Mouse (Mus musculus) frontal cortex, adult 2 months (tissue): ENCODE results near the gene Il21r. TPM values are rescaled to one million over a fixed set of nuclear protein-coding genes. Genes with fewer than 3 reads are reported as not detected.

Experiments used
- DNase-seq, 2 experiments: peaks; one replicate each; pipeline ENCODE4 v3.0.0; 2022; ENCODE audit warnings: low spot score in 1 of 2; ENCODE audit errors: extremely low spot score in 1 of 2
- polyA plus RNA-seq: library from polyadenylated mRNA; depleted of rRNA; stranded (reverse); fragments of >200 nt; gene quantifications from 2 replicates; pipeline ENCODE4 v1.2.3, GENCODE M21; 2012

Gene Il21r
- polyA plus RNA-seq, 1 experiment, result 1.5 TPM

DNA sequence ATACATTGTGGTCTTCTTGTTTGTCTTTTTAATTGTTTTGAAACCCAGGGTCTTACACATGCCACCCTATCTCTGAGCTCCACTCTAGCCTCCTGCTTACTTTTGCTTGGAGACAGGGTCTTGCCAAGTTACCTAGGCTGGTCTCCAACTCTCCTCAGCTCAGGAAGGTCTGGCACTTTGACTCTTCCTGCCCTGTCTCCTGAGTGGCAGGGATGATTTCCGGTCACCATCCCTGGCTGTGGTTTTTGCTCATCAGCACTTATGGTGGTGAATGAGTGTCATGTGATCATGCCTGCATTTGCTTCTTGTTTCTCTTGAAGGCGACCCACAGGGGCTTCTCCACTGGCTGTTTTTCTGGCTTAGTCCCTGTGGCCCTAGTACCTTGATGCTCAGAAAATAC is 29.4 kb upstream of the Il21r start:
- no peak for DNase-seq

DNA sequence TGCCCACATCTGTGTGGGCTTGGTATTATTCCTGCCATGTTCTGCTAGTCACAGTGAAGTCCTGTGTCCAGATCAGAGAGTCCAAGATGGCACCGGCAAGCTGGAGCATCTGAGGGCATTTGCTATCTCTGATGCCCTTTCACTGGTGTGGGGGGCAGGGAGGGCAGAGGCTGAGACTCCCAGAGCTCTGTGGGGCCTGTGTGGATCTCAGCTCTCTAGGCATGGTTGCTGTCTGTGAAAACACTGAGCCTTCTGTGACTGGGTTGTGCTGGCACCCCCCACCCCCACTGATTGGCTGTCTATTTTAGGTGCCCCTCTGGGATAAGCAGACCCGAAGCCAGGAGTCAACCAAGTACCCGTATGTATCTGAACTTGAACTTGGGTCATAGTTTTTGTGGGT is 28.4 kb upstream of the Il21r start:
- DNase-seq, result no peak

DNA sequence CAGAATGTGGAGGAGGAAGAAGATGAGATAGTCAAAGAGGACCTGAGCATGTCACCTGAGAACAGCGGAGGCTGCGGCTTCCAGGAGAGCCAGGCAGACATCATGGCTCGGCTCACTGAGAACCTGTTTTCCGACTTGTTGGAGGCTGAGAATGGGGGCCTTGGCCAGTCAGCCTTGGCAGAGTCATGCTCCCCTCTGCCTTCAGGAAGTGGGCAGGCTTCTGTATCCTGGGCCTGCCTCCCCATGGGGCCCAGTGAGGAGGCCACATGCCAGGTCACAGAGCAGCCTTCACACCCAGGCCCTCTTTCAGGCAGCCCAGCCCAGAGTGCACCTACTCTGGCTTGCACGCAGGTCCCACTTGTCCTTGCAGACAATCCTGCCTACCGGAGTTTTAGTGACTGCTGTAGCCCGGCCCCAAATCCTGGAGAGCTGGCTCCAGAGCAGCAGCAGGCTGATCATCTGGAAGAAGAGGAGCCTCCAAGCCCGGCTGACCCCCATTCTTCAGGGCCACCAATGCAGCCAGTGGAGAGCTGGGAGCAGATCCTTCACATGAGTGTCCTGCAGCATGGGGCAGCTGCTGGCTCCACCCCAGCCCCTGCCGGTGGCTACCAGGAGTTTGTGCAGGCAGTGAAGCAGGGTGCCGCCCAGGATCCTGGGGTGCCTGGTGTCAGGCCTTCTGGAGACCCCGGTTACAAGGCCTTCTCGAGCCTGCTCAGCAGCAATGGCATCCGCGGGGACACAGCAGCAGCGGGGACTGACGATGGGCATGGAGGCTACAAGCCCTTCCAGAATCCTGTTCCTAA is 27.3 kb upstream of the Il21r start:
- DNase-seq, result no peak

DNA sequence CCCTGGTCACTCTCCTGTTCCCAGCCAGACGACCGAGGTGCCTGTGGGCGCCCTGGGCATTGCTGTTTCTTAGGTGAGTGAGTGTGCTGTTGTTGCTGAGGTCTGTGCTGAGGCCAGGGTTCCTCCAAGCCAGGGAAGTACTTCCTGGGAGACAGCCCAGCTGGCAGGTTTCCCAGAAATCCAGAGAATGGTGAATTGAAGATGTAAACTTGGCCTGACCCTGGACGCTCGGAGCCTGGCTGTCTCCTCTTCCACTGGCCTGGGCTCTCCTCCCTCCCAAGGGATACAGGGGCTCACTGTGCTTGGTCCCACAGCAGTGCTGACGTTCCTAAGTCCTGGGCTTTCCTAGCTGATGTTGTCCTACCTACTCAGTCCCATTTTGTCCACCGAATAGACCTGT is 26.2 kb upstream of the Il21r start:
- no peak for DNase-seq

GRCm38 (mm10) chr7:125577486-125578088 is 25.6 kb upstream of the Il21r start:
- no peak for DNase-seq

GRCm38 (mm10) chr7:125578106-125578505 is 25.1 kb upstream of the Il21r start:
- DNase-seq, result no peak

DNA sequence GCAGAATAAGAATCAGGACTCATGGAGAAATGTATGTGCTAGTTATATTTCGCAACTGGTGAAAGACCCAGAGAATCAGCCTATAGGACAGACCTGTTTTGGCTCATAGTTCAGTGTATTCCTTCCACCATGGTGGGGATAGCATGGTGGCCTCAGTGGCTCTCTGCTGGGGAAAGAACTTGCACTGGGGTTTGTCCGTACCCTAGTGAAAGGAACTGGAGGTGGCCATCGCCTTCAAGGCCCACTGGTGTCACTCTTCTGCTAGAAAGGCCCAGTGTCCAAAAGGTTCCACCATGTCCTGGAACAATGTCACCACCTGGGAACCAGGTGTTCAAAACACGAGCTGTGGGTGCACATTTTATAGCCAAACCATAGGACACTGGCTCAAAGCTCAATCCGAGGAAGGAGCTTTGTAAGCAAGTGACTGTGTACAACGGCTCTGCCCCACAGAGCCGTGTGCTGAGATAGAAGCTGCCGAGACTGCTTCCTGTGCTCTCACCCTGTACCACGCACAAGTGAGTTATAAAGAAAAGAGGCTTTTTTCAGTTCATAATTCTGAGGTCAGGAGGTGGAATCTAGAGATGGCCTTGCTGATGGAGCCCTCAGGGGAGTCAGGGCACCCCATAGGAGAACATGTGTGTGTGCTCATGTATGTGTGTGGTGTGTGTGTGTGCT is 23.5 kb upstream of the Il21r start:
- DNase-seq, result no peak

DNA sequence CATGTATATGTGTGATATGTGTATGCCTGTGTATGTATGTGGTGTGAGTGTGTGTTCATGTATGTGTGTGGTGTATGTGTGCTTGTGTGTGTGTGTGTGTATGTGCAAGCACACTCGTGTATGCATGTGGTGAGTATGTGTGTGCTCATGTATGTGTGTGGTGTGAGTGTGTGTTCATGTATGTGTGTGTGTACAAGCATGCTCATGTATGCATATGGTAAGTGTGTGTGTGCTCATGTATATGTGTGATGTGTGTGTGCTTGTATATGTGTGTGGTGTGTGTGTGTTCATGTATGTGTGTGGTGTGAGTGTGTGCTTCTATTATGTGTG is 23.0 kb upstream of the Il21r start:
- no peak for DNase-seq

DNA sequence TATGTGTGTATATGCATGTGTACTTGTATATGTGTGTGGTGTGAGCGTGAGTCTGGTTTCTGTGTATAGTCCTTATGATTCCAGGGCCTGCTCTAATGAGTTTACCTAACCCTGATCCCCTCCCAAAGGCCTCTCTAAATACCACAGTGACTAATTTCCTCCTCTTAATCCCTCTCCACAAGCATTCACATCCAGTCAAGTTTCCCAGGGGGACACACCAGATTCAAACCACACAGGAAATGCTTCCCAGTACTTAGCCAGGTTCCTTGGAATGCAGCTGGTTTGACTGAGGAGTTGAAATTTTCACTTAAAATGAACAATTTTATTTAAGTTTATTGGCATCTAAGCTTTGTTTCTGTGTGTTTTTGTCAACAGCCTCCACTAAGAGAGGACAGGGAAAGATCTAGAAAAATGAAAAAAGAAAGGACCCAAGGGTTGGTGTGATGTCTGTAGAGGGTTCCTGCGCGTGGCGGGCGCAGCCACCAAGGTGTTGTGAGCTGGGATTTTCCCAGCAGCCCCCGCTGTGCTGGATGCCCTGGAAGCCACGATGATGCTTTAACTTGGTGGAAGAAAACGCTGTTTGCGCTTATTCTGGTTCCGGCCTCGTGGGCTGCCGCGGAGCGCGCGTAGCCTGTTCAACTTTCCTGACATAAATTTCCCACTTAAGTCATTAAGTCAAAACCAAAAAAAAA is 22.5 kb upstream of the Il21r start:
- DNase-seq, result peak in 1 of 2 experiments; percentile 40

- DNase-seq, result peak; percentile 69 to 94
Observed at GRCm38 (mm10) chr7:125581317-125581672, 21.9 kb upstream of the Il21r start.

GRCm38 (mm10) chr7:125583325-125584004 is 19.8 kb upstream of the Il21r start:
- DNase-seq, result no peak

GRCm38 (mm10) chr7:125584005-125584369 is 19.2 kb upstream of the Il21r start:
- DNase-seq, result no peak

- no peak for DNase-seq
Observed at GRCm38 (mm10) chr7:125586355-125586754, 16.9 kb upstream of the Il21r start.

DNA sequence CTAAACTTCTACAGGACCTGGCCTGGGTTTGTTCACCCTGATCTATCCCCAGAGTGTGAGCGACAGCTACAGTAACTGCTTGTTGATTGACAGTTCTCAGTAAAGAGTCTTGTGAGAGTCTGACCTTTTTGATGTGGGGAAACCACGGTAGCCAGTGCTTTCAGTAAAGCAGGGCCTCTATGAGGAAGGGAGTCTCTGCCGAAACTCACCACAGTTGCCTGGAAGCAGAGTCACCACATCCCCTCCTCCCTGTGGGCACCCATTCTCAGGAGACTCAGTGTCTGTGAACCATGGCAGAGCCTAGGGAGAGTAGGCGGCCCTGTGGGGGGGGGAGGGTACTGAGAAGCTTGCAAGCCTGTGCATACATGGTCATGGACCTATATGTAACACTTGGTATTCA is 14.5 kb upstream of the Il21r start:
- DNase-seq, result no peak

GRCm38 (mm10) chr7:125589896-125590295 is 13.3 kb upstream of the Il21r start:
- DNase-seq, result no peak

- DNase-seq, result no peak
Observed at GRCm38 (mm10) chr7:125593831-125594230, 9.4 kb upstream of the Il21r start.

- no peak for DNase-seq
Observed at GRCm38 (mm10) chr7:125596406-125596805, 6.8 kb upstream of the Il21r start.

GRCm38 (mm10) chr7:125597083-125597482 is 6.1 kb upstream of the Il21r start:
- no peak for DNase-seq

DNA sequence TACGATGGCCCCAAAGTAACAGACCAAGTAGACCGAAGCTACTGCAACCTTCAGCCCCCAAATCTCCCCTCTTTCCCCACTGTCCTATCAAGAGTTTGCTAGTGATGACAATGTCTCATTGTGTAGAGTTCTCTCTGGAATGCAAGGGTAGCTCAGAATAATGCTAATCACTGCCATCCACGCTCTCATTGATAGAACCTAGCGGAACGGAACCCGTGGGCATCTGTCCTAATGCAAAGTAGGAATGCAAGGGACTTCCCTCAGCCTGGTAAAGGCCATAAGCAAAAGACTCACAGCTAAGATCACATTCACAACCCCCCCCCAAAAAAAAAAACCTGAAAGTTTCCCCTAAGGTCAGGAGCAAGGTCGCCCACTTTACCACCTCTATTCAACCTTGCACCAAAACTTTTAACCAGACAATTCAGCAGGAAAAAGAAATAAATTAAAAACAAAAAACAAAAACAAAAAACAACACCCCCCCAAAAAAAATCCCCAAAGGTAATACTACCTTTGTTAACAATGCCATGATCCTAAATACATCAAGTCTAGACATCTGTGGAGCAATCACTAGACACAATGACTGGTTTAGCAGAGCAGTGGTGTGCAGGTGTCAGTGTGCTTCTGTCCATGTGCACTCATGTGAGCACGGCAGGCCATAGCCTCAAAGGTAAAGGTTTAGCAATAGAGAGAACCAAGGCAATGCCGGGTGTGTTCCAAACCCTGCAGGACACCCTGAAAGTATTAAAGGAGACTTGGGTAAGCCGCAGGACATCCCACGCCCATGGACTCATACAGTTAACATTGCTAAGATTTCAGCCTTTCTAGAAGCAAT is 5.5 kb upstream of the Il21r start:
- DNase-seq, result no peak

DNA sequence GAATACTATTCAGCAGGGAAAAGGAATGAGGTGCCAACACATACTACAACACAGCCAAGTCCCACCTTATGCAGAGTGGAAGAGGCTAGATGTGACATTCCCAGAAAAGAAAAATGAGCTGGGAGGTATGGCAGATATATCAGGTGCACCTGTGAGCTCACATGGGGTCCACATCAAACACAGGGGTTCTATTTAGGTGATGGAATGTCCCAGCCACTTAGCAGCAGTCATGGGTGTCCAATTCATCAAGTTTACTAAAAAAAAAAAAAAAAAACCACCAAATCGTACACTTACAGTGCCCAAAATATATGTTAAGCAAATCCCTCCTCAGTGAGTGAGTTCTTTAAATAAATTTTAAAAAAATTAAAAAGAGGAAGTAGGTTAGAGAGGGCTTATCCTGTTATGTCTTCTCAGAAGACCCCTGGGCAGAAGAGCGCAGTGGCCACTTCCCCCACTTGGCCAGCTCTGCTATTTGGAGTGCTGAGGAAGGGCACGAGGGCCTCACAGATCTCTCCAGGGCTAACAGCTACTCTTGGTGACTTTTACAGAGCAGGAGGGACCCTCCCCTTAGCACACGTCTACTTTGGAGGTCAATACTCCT is 3.8 kb upstream of the Il21r start:
- no peak for DNase-seq
